Mouse (Mus musculus): Measurements from ENCODE around the gene Lyzl6. TPM values are rescaled to one million over a fixed set of nuclear protein-coding genes. Genes with fewer than 3 reads are reported as not detected.

Lyzl6 gene
- polyA plus RNA-seq, 1 experiment, result not detected

- peaks cover 92% of the 10 kb centered on the region for H3K27me3 ChIP-seq (replicated peaks)
These were observed 9.4 kb upstream of the Lyzl6 start for GRCm38 (mm10) chr11:103647921-103648620.

GRCm38 (mm10) chr11:103646301-103646700, 7.6 kb upstream of the Lyzl6 start:
- Histone ChIP-seq H3K4me1 (peaks cover 23% of the 10 kb centered on the region), H3K36me3 (replicated peaks; ENCODE audit: low read length) (no peaks in the 10 kb centered on the region), H3K9me3 (peaks cover 36% of the 10 kb centered on the region), H3K4me3 (replicated peaks) (no peak overlapping the region), H3K27me3 (replicated peaks) (peaks cover 90% of the 10 kb centered on the region)
- TF ChIP-seq FLI1 (IDR thresholded peaks at IDR 0.05; ENCODE audit: low read length) (no peak), GATA1 (IDR thresholded peaks at IDR 0.05; ENCODE audit: borderline replicate concordance, low read length) (no peak)

More at GRCm38 (mm10) chr11:103647921-103648620, 9.4 kb upstream of the Lyzl6 start:
- peaks cover 23% of the 10 kb centered on the region for H3K4me1 ChIP-seq
- peaks cover 36% of the 10 kb centered on the region for H3K9me3 ChIP-seq
- TF ChIP-seq GATA1 (IDR thresholded peaks at IDR 0.05; ENCODE audit: borderline replicate concordance, low read length), result no peak
- no peak overlapping the region for H3K4me3 ChIP-seq (replicated peaks)
- no peaks in the 10 kb centered on the region for H3K36me3 ChIP-seq (replicated peaks; ENCODE audit: low read length)

- Histone ChIP-seq H3K4me3 (replicated peaks) (no peak overlapping the region), H3K27me3 (replicated peaks) (peaks cover 90% of the 10 kb centered on the region), H3K9me3 (peaks cover 36% of the 10 kb centered on the region), H3K4me1 (peaks cover 23% of the 10 kb centered on the region), H3K36me3 (replicated peaks; ENCODE audit: low read length) (no peaks in the 10 kb centered on the region)
- TF ChIP-seq FLI1 (IDR thresholded peaks at IDR 0.05; ENCODE audit: low read length), result no peak
These were observed 7.0 kb upstream of the Lyzl6 start for GRCm38 (mm10) chr11:103645731-103646130.

GRCm38 (mm10) chr11:103643211-103643610, 4.5 kb upstream of the Lyzl6 start:
- H3K4me3 ChIP-seq (replicated peaks), result no peak overlapping the region
- peaks cover 87% of the 10 kb centered on the region for H3K27me3 ChIP-seq (replicated peaks)
- peaks cover 13% of the 10 kb centered on the region for H3K4me1 ChIP-seq
- TF ChIP-seq FLI1 (IDR thresholded peaks at IDR 0.05; ENCODE audit: low read length) (no peak), GATA1 (IDR thresholded peaks at IDR 0.05; ENCODE audit: borderline replicate concordance, low read length) (no peak)
- peaks cover 40% of the 10 kb centered on the region for H3K9me3 ChIP-seq
- H3K36me3 ChIP-seq (replicated peaks; ENCODE audit: low read length), result no peaks in the 10 kb centered on the region

- H3K36me3 ChIP-seq (replicated peaks; ENCODE audit: low read length), result no peaks in the 10 kb centered on the region
- 0 out of 2 replicates have a peak, but pooled peaks cover 5% of the 10 kb centered on the region for H3K4me1 ChIP-seq
- H3K9me3 ChIP-seq, result peaks cover 16% of the 10 kb centered on the region
- H3K27me3 ChIP-seq (replicated peaks), result peaks cover 80% of the 10 kb centered on the region
- TF ChIP-seq GATA1 (IDR thresholded peaks at IDR 0.05; ENCODE audit: borderline replicate concordance, low read length), result no peak
- TF ChIP-seq FLI1 (IDR thresholded peaks at IDR 0.05; ENCODE audit: low read length), result no peak
- no peak overlapping the region for H3K4me3 ChIP-seq (replicated peaks)
These were observed 787 bp upstream of the Lyzl6 start for GRCm38 (mm10) chr11:103639407-103639946.

- Histone ChIP-seq H3K27me3 (replicated peaks) (peaks cover 76% of the 10 kb centered on the region), H3K4me1 (0 out of 2 replicates have a peak, but pooled peaks cover 5% of the 10 kb centered on the region), H3K9me3 (peaks cover 14% of the 10 kb centered on the region), H3K36me3 (replicated peaks; ENCODE audit: low read length) (no peaks in the 10 kb centered on the region), H3K4me3 (replicated peaks) (no peak overlapping the region)
- TF ChIP-seq GATA1 (IDR thresholded peaks at IDR 0.05; ENCODE audit: borderline replicate concordance, low read length), result no peak
- no peak for TF ChIP-seq FLI1 (IDR thresholded peaks at IDR 0.05; ENCODE audit: low read length)
These were observed 2.4 kb downstream of the Lyzl6 start for GRCm38 (mm10) chr11:103636261-103636660.

GRCm38 (mm10) chr11:103635481-103635880, 3.2 kb downstream of the Lyzl6 start:
- Histone ChIP-seq H3K27me3 (replicated peaks) (peaks cover 69% of the 10 kb centered on the region), H3K4me3 (replicated peaks) (no peak overlapping the region), H3K4me1 (0 out of 2 replicates have a peak, but pooled peaks cover 5% of the 10 kb centered on the region), H3K9me3 (peaks cover 14% of the 10 kb centered on the region), H3K36me3 (replicated peaks; ENCODE audit: low read length) (no peaks in the 10 kb centered on the region)
- TF ChIP-seq GATA1 (IDR thresholded peaks at IDR 0.05; ENCODE audit: borderline replicate concordance, low read length) (no peak), FLI1 (IDR thresholded peaks at IDR 0.05; ENCODE audit: low read length) (no peak)

GRCm38 (mm10) chr11:103634806-103635205, 3.9 kb downstream of the Lyzl6 start:
- Histone ChIP-seq H3K4me1 (0 out of 2 replicates have a peak, but pooled peaks cover 4% of the 10 kb centered on the region), H3K9me3 (peaks cover 13% of the 10 kb centered on the region), H3K4me3 (replicated peaks) (no peak overlapping the region), H3K36me3 (replicated peaks; ENCODE audit: low read length) (no peaks in the 10 kb centered on the region), H3K27me3 (replicated peaks) (peaks cover 63% of the 10 kb centered on the region)
- TF ChIP-seq FLI1 (IDR thresholded peaks at IDR 0.05; ENCODE audit: low read length) (no peak), GATA1 (IDR thresholded peaks at IDR 0.05; ENCODE audit: borderline replicate concordance, low read length) (no peak)

GRCm38 (mm10) chr11:103627453-103627852, 11.2 kb downstream of the Lyzl6 start:
- TF ChIP-seq FLI1 (IDR thresholded peaks at IDR 0.05; ENCODE audit: low read length), result no peak
- Histone ChIP-seq H3K4me1 (no peaks in the 10 kb centered on the region), H3K27me3 (replicated peaks) (peaks cover 15% of the 10 kb centered on the region), H3K4me3 (replicated peaks) (no peak overlapping the region), H3K9me3 (peaks cover 13% of the 10 kb centered on the region), H3K36me3 (replicated peaks; ENCODE audit: low read length) (no peaks in the 10 kb centered on the region)

- H3K4me3 ChIP-seq (replicated peaks), result no peak within 1 kb of the TSS
- H3K9me3 ChIP-seq, result no peaks in the 10 kb centered on the region
- no peaks in the 10 kb centered on the region for H3K4me1 ChIP-seq
- H3K27me3 ChIP-seq (replicated peaks), result peaks cover 36% of the 10 kb centered on the region
- no peak for TF ChIP-seq GATA1 (IDR thresholded peaks at IDR 0.05; ENCODE audit: borderline replicate concordance, low read length)
- no peak for TF ChIP-seq FLI1 (IDR thresholded peaks at IDR 0.05; ENCODE audit: low read length)
- H3K36me3 ChIP-seq (replicated peaks; ENCODE audit: low read length), result no peaks in the 10 kb centered on the region
These were observed 17.6 kb downstream of the Lyzl6 start, which contains the start of gene Gm884 for GRCm38 (mm10) chr11:103621040-103621439. Gene Gm884 (minus strand): TSS chr11:103621140.

Measured in megakaryocyte, embryonic 14.5 days (primary cell).